Mouse (Mus musculus) B cell, adult 67 days (primary cell): ENCODE data around the gene Osmr. TPM values are rescaled to one million over a fixed set of nuclear protein-coding genes. Genes with fewer than 3 reads are reported as not detected.

Experiments used
- total RNA-seq, 2 experiments: library from RNA; stranded (reverse); gene quantifications; 4 replicates each; pipeline ENCODE4 v1.2.4; 2023

Osmr gene
- not detected for total RNA-seq

DNA sequence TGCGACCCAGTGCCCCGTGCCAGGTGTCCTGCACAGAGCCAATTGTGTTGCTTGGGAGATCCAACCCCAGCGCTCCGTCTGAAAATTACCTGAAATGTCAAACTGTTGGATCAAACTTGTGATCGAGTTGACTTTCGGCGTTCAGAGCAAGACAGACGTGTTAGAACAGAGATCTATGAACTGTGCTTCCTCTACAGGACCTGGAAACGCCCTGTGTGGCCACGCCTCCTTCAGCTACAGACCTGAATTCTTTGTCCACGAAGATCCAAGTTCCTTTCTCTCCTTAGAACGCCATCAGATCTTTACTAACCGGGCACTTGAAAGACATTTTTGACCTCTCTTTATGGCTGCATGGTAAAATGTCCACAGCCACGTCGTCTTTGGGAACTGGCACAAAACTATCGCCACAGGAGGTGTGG, at the start of gene Osmr:
TSS of gene Osmr (minus strand) at position 369 of the 419 bp plus-strand sequence.

Other genes starting within 250 kb of the Osmr start
- gene Rictor, start 166.6 kb downstream of the Osmr start, total RNA-seq: 10 to 100 TPM; 82.4 to 83.3 TPM
- 1 to 10 TPM; 3.2 to 6.1 TPM for gene Lifr, start 215.6 kb upstream of the Osmr start, total RNA-seq